Mouse (Mus musculus) embryonic facial prominence, embryonic 10.5 days (tissue): ENCODE measurements at regions not wholly inside any gene's neighbourhood (a gene's known extent, or its start where the extent isn't known, plus 50 kb on each side); places are given as distances from the start of the nearest gene placed in this dataset.
"Not testable (repeated sequence)": the region's sequence is repeated elsewhere in the genome, so short reads cannot be mapped to it uniquely, and the experiment has no call there.

Experiments used
- DNase-seq: peaks from one replicate; pipeline ENCODE4 v3.0.0-alpha.2; 2017; ENCODE audit warnings: low spot score
- H3K27ac ChIP-seq: fragments of 300-500 bp; sonication (generic); replicated peaks from 2 replicates; pipeline ENCODE4 v1.5.1; 2016; ENCODE audit warnings: mild to moderate bottlenecking
- H3K27me3 ChIP-seq: fragments of 300-500 bp; sonication (generic); replicated peaks from 2 replicates; pipeline ENCODE4 v1.6.1; 2016; ENCODE audit warnings: low read depth, mild to moderate bottlenecking; ENCODE audit not compliant: poor library complexity, severe bottlenecking
- H3K36me3 ChIP-seq: fragments of 300-500 bp; sonication (generic); replicated peaks from 2 replicates; pipeline ENCODE4 v1.6.1; 2016; ENCODE audit warnings: mild to moderate bottlenecking, moderate library complexity
- H3K4me1 ChIP-seq: fragments of 300-500 bp; sonication (generic); 2 replicates; pipeline ENCODE4 v1.6.1; 2016
- H3K4me3 ChIP-seq: fragments of 300-500 bp; sonication (generic); 2 replicates; pipeline ENCODE4 v1.5.1; 2016; ENCODE audit warnings: mild to moderate bottlenecking, moderate library complexity
- H3K9me3 ChIP-seq: fragments of 300-500 bp; sonication (generic); 2 replicates; pipeline ENCODE4 v1.6.1; 2016; ENCODE audit warnings: mild to moderate bottlenecking
- WGBS: fragments of 180-500 bp; shearing (Covaris S2); methylation state at CpG from one replicate; pipeline ENCODE4 v1.1.7; 2016; 5-methylcytosine and 5-hydroxymethylcytosine counted together

GRCm38 (mm10) chr15:90798056-90798455 lies 118.8 kb upstream of the Cpne8 start:
- 80% methylated on average over 8 of the region's 8 CpGs for WGBS
- no peak for DNase-seq
- Histone ChIP-seq H3K36me3 (no peaks in the 10 kb centered on the region), H3K9me3 (no peaks in the 10 kb centered on the region), H3K27me3 (no peaks in the 10 kb centered on the region), H3K27ac (no peak overlapping the region), H3K4me1 (no peaks in the 10 kb centered on the region), H3K4me3 (no peak overlapping the region)

- Histone ChIP-seq H3K36me3 (no peaks in the 10 kb centered on the region), H3K27me3 (no peaks in the 10 kb centered on the region), H3K4me1 (peaks cover 17% of the 10 kb centered on the region), H3K9me3 (no peaks in the 10 kb centered on the region), H3K4me3 (no peak overlapping the region), H3K27ac (no peak overlapping the region)
- DNase-seq = no peak
- 82% methylated on average over 5 of the region's 5 CpGs for WGBS
Observed at GRCm38 (mm10) chr15:90789941-90790340, 110.7 kb upstream of the Cpne8 start.

GRCm38 (mm10) chr15:90784741-90785140 lies 105.5 kb upstream of the Cpne8 start:
- no peaks in the 10 kb centered on the region for H3K9me3 ChIP-seq
- H3K27me3 ChIP-seq = no peaks in the 10 kb centered on the region
- no peak overlapping the region for H3K27ac ChIP-seq
- no peak overlapping the region for H3K4me3 ChIP-seq
- DNase-seq = no peak
- peaks cover 6% of the 10 kb centered on the region for H3K4me1 ChIP-seq
- H3K36me3 ChIP-seq = no peaks in the 10 kb centered on the region
- 83% methylated on average over 5 of the region's 5 CpGs for WGBS

- H3K27ac ChIP-seq = no peak overlapping the region
- no peaks in the 10 kb centered on the region for H3K36me3 ChIP-seq
- WGBS = 32% methylated on average over 5 of the region's 5 CpGs
- no peak overlapping the region for H3K4me3 ChIP-seq
- DNase-seq = peak; percentile 21
- 0 out of 2 replicates have a peak, but pooled peaks cover 3% of the 10 kb centered on the region for H3K9me3 ChIP-seq
- peaks cover 14% of the 10 kb centered on the region for H3K4me1 ChIP-seq
- H3K27me3 ChIP-seq = no peaks in the 10 kb centered on the region
Observed at GRCm38 (mm10) chr15:90767521-90767920, 88.3 kb upstream of the Cpne8 start.

- 95% methylated on average over 9 of the region's 17 CpGs for WGBS
- H3K4me3 ChIP-seq, H3K27ac ChIP-seq, H3K36me3 ChIP-seq, DNase-seq, H3K9me3 ChIP-seq, H3K27me3 ChIP-seq: not testable (repeated sequence)
- peaks cover 12% of the 10 kb centered on the region for H3K4me1 ChIP-seq
Observed at GRCm38 (mm10) chr15:90764501-90764900, 85.3 kb upstream of the Cpne8 start.

GRCm38 (mm10) chr15:90733891-90734290 lies 54.7 kb upstream of the Cpne8 start:
- H3K36me3 ChIP-seq = no peaks in the 10 kb centered on the region
- no peak overlapping the region for H3K4me3 ChIP-seq
- H3K9me3 ChIP-seq = no peaks in the 10 kb centered on the region
- WGBS = 90% methylated on average over 7 of the region's 7 CpGs
- no peaks in the 10 kb centered on the region for H3K4me1 ChIP-seq
- no peak for DNase-seq
- no peak overlapping the region for H3K27ac ChIP-seq
- no peaks in the 10 kb centered on the region for H3K27me3 ChIP-seq
